Mouse (Mus musculus): ENCODE data around the gene Sec31b. TPM values are rescaled to one million over a fixed set of nuclear protein-coding genes. Genes with fewer than 3 reads are reported as not detected.

Gene Sec31b
- polyA plus RNA-seq, 1 experiment from 2014 or later = 0.15 TPM

- Histone ChIP-seq H3K27me3 (peaks cover 13% of the 10 kb centered on the region; the same call in 1 of the 2 replicates), H3K4me3 (peak within 1 kb of the TSS; percentile 84), H3K4me1 (peaks cover 24% of the 10 kb centered on the region), H3K4me2 (peak within 1 kb of the TSS; percentile 91), H3K36me3 (ENCODE audit: poor library complexity, severe bottlenecking) (peaks cover 33% of the 10 kb centered on the region), H3K27ac (peak within 1 kb of the TSS; percentile 65; the same call in 1 of the 2 replicates), H3K9ac (peak within 1 kb of the TSS; percentile 84), H3K9me3 (replicated peaks) (no peaks in the 10 kb centered on the region)
- ATAC-seq = peak; percentile 98
- WGBS = 1% methylated on average over 33 of the region's 33 CpGs
Measured at GRCm38 (mm10) chr19:44562652-44563206, 17.1 kb upstream of the Sec31b start, which contains the start of gene Hif1an. Hif1an (plus strand) TSS chr19:44562850.

- H3K27ac ChIP-seq = no peak within 1 kb of the TSS; the same call in 1 of the 2 replicates
- H3K9ac ChIP-seq = peak within 1 kb of the TSS; percentile 89
- peak within 1 kb of the TSS; percentile 90 for H3K4me2 ChIP-seq
- under 1% methylated on average over 50 of the region's 50 CpGs for WGBS
- peaks cover 35% of the 10 kb centered on the region for H3K36me3 ChIP-seq (ENCODE audit: poor library complexity, severe bottlenecking)
- peak; percentile 91 for ATAC-seq
- H3K4me1 ChIP-seq = peaks cover 15% of the 10 kb centered on the region
- peaks cover 17% of the 10 kb centered on the region; the same call in 1 of the 2 replicates for H3K27me3 ChIP-seq
- no peaks in the 10 kb centered on the region for H3K9me3 ChIP-seq (replicated peaks)
- peak within 1 kb of the TSS; percentile 95 for H3K4me3 ChIP-seq
Measured at GRCm38 (mm10) chr19:44554861-44555590, 9.4 kb upstream of the Sec31b start, which contains the start of gene Ndufb8. Ndufb8 (minus strand) TSS chr19:44555440.

DNA sequence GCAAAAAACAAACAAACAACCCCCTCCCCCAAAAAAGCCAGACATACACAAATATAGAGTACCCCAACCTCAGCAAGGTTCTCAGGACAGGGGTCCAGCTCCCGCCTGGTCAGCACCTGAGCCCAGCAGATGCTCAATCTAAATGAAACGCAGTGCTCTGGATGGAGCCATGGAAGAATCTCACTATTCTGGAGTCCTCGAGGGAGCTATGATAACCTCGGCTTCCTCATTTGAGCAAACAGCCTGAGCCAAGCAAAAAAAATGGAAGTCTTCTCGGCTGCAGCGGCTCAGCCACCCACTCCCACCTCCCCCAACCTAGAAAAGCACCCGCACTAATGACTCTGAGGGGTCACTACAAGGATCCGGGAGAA is 8.8 kb upstream of the Sec31b start:
- H3K4me1 ChIP-seq = peaks cover 15% of the 10 kb centered on the region
- H3K4me3 ChIP-seq = peak overlapping the region; percentile 95
- peaks cover 40% of the 10 kb centered on the region for H3K36me3 ChIP-seq (ENCODE audit: poor library complexity, severe bottlenecking)
- peaks cover 17% of the 10 kb centered on the region; the same call in 1 of the 2 replicates for H3K27me3 ChIP-seq
- whole genome bisulfite sequencing = 7% methylated on average over 8 of the region's 8 CpGs
- H3K27ac ChIP-seq = no peak overlapping the region; the same call in 1 of the 2 replicates
- H3K4me2 ChIP-seq = peak overlapping the region; percentile 90
- no peaks in the 10 kb centered on the region for H3K9me3 ChIP-seq (replicated peaks)
- ATAC-seq = no peak
- H3K9ac ChIP-seq = peak overlapping the region; percentile 89

- 92% methylated on average over 4 of the region's 4 CpGs for WGBS
- no peak overlapping the region for H3K4me2 ChIP-seq
- peaks cover 52% of the 10 kb centered on the region for H3K36me3 ChIP-seq (ENCODE audit: poor library complexity, severe bottlenecking)
- ATAC-seq = no peak
- H3K9ac ChIP-seq = no peak overlapping the region
- no peak overlapping the region for H3K4me3 ChIP-seq
- no peak overlapping the region for H3K27ac ChIP-seq
- peaks cover 9% of the 10 kb centered on the region; the same call in 1 of the 2 replicates for H3K27me3 ChIP-seq
- peaks cover 15% of the 10 kb centered on the region for H3K4me1 ChIP-seq
- no peaks in the 10 kb centered on the region for H3K9me3 ChIP-seq (replicated peaks)
Measured at GRCm38 (mm10) chr19:44553286-44553685, 7.6 kb upstream of the Sec31b start.

DNA sequence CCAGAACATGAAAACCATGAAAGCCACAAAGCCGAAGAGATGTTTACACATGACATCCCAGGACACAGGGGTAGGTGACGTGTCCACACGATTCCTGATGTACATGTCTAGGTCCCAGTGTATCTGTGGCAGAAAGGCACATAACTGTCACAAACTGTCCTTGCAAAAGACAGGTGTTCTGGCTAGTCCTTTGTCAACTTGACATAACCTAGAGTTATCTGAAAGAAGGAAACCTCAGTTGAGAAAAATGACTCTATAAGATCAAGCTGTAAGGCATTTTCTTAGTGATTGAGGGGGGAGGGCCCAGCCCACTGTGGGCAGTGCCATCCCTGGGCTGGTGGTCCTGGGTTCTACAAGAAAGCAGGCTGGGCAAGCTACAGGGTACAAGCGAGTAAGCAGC is 7.1 kb upstream of the Sec31b start, which contains the start of gene Gm20538:
Gene Gm20538, minus strand, starts transcription at position 101 of the 400 bp plus-strand sequence.
- H3K4me2 ChIP-seq = no peak within 1 kb of the TSS
- no peak within 1 kb of the TSS for H3K27ac ChIP-seq
- peaks cover 5% of the 10 kb centered on the region; the same call in 1 of the 2 replicates for H3K27me3 ChIP-seq
- H3K4me1 ChIP-seq = peaks cover 15% of the 10 kb centered on the region
- 96% methylated on average over 4 of the region's 4 CpGs for WGBS
- peaks cover 57% of the 10 kb centered on the region for H3K36me3 ChIP-seq (ENCODE audit: poor library complexity, severe bottlenecking)
- H3K9me3 ChIP-seq (replicated peaks) = no peaks in the 10 kb centered on the region
- no peak within 1 kb of the TSS for H3K9ac ChIP-seq
- no peak within 1 kb of the TSS for H3K4me3 ChIP-seq
- ATAC-seq = no peak

DNA sequence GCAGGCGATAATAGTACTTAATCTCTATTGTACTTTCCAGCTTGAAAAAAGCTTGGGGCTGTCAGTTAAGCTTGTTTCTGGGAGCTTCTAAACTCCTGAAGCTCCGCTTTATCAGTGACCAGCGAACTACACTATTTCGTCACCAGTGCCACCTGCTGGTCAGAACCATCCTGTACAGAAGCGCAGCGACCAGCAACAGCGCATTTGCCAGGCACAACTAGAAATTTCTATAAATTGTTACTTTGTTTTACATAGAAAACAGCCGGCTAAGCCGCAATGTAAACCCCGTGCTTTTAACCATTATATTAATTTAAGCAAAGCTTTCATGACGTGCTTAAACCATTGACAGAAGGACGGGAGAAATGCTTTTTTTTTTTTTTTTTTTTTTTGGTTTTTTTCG is 889 bp downstream of the Sec31b start:
- H3K4me3 ChIP-seq = no peak overlapping the region

DNA sequence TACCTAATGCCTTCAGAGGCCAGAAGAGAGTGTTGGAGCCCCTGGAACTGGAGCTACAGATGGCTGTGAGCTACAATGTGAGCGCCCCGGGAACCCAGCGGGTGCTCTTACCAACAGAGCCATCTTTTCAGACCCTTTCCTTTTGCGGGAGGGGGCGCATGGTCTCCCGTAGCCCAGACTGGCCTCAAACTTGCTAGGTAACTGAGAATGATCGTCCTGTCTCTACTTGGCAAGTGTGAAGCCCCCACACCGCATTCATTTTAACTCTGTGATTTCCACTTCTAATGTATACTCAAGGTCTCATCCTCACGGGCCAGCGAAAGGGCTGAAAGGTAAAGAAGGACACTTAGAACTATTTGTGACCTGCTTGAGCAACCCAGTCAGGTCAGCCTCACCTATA is 1.3 kb downstream of the Sec31b start:
- Histone ChIP-seq H3K27ac (no peak overlapping the region), H3K4me1 (peaks cover 7% of the 10 kb centered on the region), H3K4me2 (no peak overlapping the region), H3K9me3 (replicated peaks) (peaks cover 7% of the 10 kb centered on the region), H3K36me3 (ENCODE audit: poor library complexity, severe bottlenecking) (peaks cover 17% of the 10 kb centered on the region), H3K9ac (no peak overlapping the region), H3K4me3 (no peak overlapping the region), H3K27me3 (peaks cover 52% of the 10 kb centered on the region)
- WGBS = 54% methylated on average over 10 of the region's 10 CpGs
- no peak for ATAC-seq

More for the DNA sequence above, 889 bp downstream of the Sec31b start:
- no peak overlapping the region for H3K9ac ChIP-seq
- H3K4me1 ChIP-seq = peaks cover 7% of the 10 kb centered on the region
- H3K9me3 ChIP-seq (replicated peaks) = peaks cover 7% of the 10 kb centered on the region
- no peak for ATAC-seq
- no peak overlapping the region for H3K4me2 ChIP-seq
- H3K27ac ChIP-seq = no peak overlapping the region
- peaks cover 52% of the 10 kb centered on the region for H3K27me3 ChIP-seq
- 2% methylated on average over 13 of the region's 13 CpGs for WGBS
- peaks cover 21% of the 10 kb centered on the region for H3K36me3 ChIP-seq (ENCODE audit: poor library complexity, severe bottlenecking)

DNA sequence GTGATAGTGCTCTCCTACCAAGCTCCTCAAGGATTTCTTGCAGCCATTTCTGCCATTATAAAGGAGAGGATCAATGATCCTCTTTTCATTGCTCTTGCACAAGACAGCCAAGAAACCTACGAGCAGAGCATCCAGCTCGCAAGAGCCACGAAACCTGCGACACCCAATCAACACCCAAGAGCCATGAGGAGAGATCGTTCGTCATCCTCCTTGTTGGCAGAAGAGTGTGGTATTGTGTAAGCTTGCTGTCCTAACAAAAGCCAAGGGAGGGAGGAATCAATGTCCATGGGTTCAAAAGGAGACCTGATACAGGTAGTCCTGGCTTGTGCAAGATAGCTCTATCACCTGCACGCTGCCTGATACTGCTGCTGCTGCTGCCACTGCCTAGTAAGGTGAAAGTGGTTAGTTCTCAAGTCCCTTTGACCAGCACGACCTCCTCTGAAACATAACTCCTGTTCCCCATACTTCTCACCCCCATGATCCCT is 2.9 kb downstream of the Sec31b start:
- Histone ChIP-seq H3K9me3 (replicated peaks) (peaks cover 7% of the 10 kb centered on the region), H3K4me3 (no peak overlapping the region), H3K27ac (no peak overlapping the region), H3K4me1 (peaks cover 7% of the 10 kb centered on the region), H3K9ac (no peak overlapping the region), H3K36me3 (ENCODE audit: poor library complexity, severe bottlenecking) (0 out of 2 replicates have a peak, but pooled peaks cover under 1% of the 10 kb centered on the region), H3K27me3 (peaks cover 50% of the 10 kb centered on the region), H3K4me2 (no peak overlapping the region)
- no peak for ATAC-seq
- WGBS = 89% methylated on average over 8 of the region's 8 CpGs

DNA sequence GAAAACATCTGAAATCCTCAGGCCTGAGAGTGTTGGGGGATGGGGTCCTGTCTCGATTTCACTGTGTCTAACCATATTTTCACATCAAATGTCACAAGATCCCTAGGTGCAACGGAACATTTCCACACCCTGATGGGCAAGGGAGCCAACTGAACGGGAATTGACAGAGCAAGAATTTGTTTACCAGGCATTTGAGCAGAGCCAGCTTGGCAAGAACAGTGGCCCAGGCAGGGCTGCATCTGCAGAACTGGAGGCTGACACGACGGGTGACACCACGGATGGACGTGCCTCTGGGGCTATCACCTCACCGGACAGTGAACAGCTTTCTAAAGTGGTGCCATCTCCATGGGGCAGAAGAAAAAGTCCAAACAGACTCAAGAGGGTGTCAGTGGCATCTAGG is 8.2 kb downstream of the Sec31b start:
- Histone ChIP-seq H3K9ac (no peak overlapping the region), H3K4me1 (no peaks in the 10 kb centered on the region), H3K4me2 (no peak overlapping the region), H3K27me3 (peaks cover 24% of the 10 kb centered on the region), H3K9me3 (replicated peaks) (peaks cover 7% of the 10 kb centered on the region), H3K4me3 (no peak overlapping the region), H3K27ac (no peak overlapping the region), H3K36me3 (ENCODE audit: poor library complexity, severe bottlenecking) (no peaks in the 10 kb centered on the region)
- 89% methylated on average over 8 of the region's 8 CpGs for WGBS
- no peak for ATAC-seq

- Histone ChIP-seq H3K4me1 (no peaks in the 10 kb centered on the region), H3K27me3 (peaks cover 41% of the 10 kb centered on the region), H3K4me2 (no peak overlapping the region), H3K4me3 (no peak overlapping the region), H3K9ac (no peak overlapping the region), H3K9me3 (replicated peaks) (no peaks in the 10 kb centered on the region), H3K27ac (no peak overlapping the region), H3K36me3 (ENCODE audit: poor library complexity, severe bottlenecking) (no peaks in the 10 kb centered on the region)
- no peak for ATAC-seq
- WGBS = 25% methylated on average over 3 of the region's 3 CpGs
Measured at GRCm38 (mm10) chr19:44535376-44535775, 10.3 kb downstream of the Sec31b start.

- Histone ChIP-seq H3K9me3 (replicated peaks) (no peaks in the 10 kb centered on the region), H3K36me3 (ENCODE audit: poor library complexity, severe bottlenecking) (no peaks in the 10 kb centered on the region), H3K4me2 (no peak overlapping the region), H3K4me3 (no peak overlapping the region), H3K27ac (no peak overlapping the region), H3K27me3 (peaks cover 77% of the 10 kb centered on the region), H3K9ac (no peak overlapping the region), H3K4me1 (no peaks in the 10 kb centered on the region)
- no peak for ATAC-seq
- WGBS = 85% methylated on average over 6 of the region's 6 CpGs
Measured at GRCm38 (mm10) chr19:44530018-44530417, 15.6 kb downstream of the Sec31b start.

- WGBS = 86% methylated on average over 9 of the region's 9 CpGs
- H3K9ac ChIP-seq = no peak overlapping the region
- H3K4me3 ChIP-seq = no peak overlapping the region
- H3K27ac ChIP-seq = no peak overlapping the region
- no peak for ATAC-seq
- H3K4me2 ChIP-seq = no peak overlapping the region
- H3K9me3 ChIP-seq (replicated peaks) = no peaks in the 10 kb centered on the region
- no peaks in the 10 kb centered on the region for H3K36me3 ChIP-seq (ENCODE audit: poor library complexity, severe bottlenecking)
- H3K27me3 ChIP-seq = peaks cover 80% of the 10 kb centered on the region
- H3K4me1 ChIP-seq = no peaks in the 10 kb centered on the region
Measured at GRCm38 (mm10) chr19:44525551-44526205, 20.0 kb downstream of the Sec31b start.
